Mouse (Mus musculus): ENCODE results near the gene Fam114a2. TPM values are rescaled to one million over a fixed set of nuclear protein-coding genes. Genes with fewer than 3 reads are reported as not detected.

The Fam114a2 gene
- polyA plus RNA-seq, 1 experiment from 2014 or later: 47.9 TPM

DNA sequence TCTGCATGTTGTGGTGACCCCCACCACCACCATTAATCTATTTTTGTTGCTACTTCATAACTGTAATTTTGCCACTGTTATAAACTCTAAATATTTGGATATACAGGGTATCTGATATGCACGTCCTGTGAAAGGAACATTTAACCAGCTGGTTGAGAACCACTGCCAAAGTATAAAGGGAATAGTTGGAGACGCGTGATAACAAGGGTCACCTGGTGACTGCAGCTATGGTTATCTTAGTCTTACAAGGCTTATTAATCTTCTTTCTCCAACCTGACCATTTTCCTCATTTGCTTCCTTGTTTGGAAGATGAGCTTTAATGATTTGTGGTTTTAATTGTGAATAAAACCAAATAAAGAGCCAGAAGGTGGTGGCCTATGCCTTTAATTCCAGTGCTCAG, 5.0 kb upstream of the Fam114a2 start:
- no peaks in the 10 kb centered on the region for H3K27me3 ChIP-seq (ENCODE audit: control insufficient read depth, insufficient read depth, low read length)
- H3K9ac ChIP-seq (ENCODE audit: low read depth, low read length): no peak overlapping the region
- no peaks in the 10 kb centered on the region for H3K9me3 ChIP-seq (ENCODE audit: control insufficient read depth, low read length)
- H3K27ac ChIP-seq (ENCODE audit: low read depth, low read length): no peak overlapping the region
- peaks cover 11% of the 10 kb centered on the region for H3K36me3 ChIP-seq (ENCODE audit: control insufficient read depth, insufficient read depth, low read length)
- ATAC-seq (ENCODE audit: low FRiP score, low TSS enrichment): no peak
- H3K4me1 ChIP-seq (ENCODE audit: control insufficient read depth, insufficient read depth, low read length): 0 out of 2 replicates have a peak, but pooled peaks cover 9% of the 10 kb centered on the region
- WGBS: 92% methylated on average over 3 of the region's 3 CpGs
- no peak overlapping the region for H3K4me2 ChIP-seq (replicated peaks; ENCODE audit: low read depth, low read length)
- no peak overlapping the region for H3K4me3 ChIP-seq (ENCODE audit: low read length)

- Histone ChIP-seq H3K27me3 (ENCODE audit: control insufficient read depth, insufficient read depth, low read length) (no peaks in the 10 kb centered on the region), H3K4me1 (ENCODE audit: control insufficient read depth, insufficient read depth, low read length) (peaks cover 15% of the 10 kb centered on the region), H3K9me3 (ENCODE audit: control insufficient read depth, low read length) (no peaks in the 10 kb centered on the region), H3K9ac (ENCODE audit: low read depth, low read length) (no peak overlapping the region), H3K4me3 (ENCODE audit: low read length) (no peak overlapping the region), H3K4me2 (replicated peaks; ENCODE audit: low read depth, low read length) (no peak overlapping the region), H3K36me3 (ENCODE audit: control insufficient read depth, insufficient read depth, low read length) (peaks cover 4% of the 10 kb centered on the region; the same call in 1 of the 2 replicates), H3K27ac (ENCODE audit: low read depth, low read length) (no peak overlapping the region)
- ATAC-seq (ENCODE audit: low FRiP score, low TSS enrichment): no peak
- WGBS: 93% methylated on average over 7 of the region's 7 CpGs
Observed at GRCm38 (mm10) chr11:57522046-57522445, 3.6 kb upstream of the Fam114a2 start.

GRCm38 (mm10) chr11:57521206-57521605, 2.8 kb upstream of the Fam114a2 start:
- Histone ChIP-seq H3K27ac (ENCODE audit: low read depth, low read length) (no peak overlapping the region), H3K4me2 (replicated peaks; ENCODE audit: low read depth, low read length) (no peak overlapping the region), H3K9me3 (ENCODE audit: control insufficient read depth, low read length) (no peaks in the 10 kb centered on the region), H3K36me3 (ENCODE audit: control insufficient read depth, insufficient read depth, low read length) (peaks cover 4% of the 10 kb centered on the region; the same call in 1 of the 2 replicates), H3K9ac (ENCODE audit: low read depth, low read length) (no peak overlapping the region), H3K4me3 (ENCODE audit: low read length) (no peak overlapping the region), H3K27me3 (ENCODE audit: control insufficient read depth, insufficient read depth, low read length) (no peaks in the 10 kb centered on the region), H3K4me1 (ENCODE audit: control insufficient read depth, insufficient read depth, low read length) (peaks cover 18% of the 10 kb centered on the region)
- WGBS: 94% methylated on average over 3 of the region's 3 CpGs
- no peak for ATAC-seq (ENCODE audit: low FRiP score, low TSS enrichment)

DNA sequence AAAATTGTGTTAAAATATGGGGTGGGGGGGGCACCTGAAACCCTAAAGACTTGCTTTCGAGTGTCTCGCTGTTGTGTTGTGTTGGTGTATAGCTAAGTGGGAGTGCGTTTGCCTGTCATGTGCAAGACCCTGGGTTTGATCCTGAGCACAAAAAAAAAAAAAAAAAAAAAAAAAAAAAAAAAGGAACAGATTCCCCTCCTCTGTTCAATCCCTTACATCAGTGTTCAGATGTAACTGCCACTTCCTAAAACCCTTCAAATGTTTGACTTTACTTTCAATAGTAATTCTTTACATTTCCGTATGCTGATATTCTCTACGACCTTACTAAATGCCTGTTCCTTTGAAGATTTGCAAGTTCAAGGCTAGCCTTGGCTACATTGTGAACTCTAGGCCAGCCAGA, 887 bp upstream of the Fam114a2 start:
- no peak for ATAC-seq (ENCODE audit: low FRiP score, low TSS enrichment)
- no peaks in the 10 kb centered on the region for H3K9me3 ChIP-seq (ENCODE audit: control insufficient read depth, low read length)
- H3K4me2 ChIP-seq (replicated peaks; ENCODE audit: low read depth, low read length): peak overlapping the region; percentile 40
- H3K4me1 ChIP-seq (ENCODE audit: control insufficient read depth, insufficient read depth, low read length): peaks cover 15% of the 10 kb centered on the region
- peaks cover 4% of the 10 kb centered on the region; the same call in 1 of the 2 replicates for H3K36me3 ChIP-seq (ENCODE audit: control insufficient read depth, insufficient read depth, low read length)
- no peaks in the 10 kb centered on the region for H3K27me3 ChIP-seq (ENCODE audit: control insufficient read depth, insufficient read depth, low read length)
- peak overlapping the region; percentile 74 for H3K4me3 ChIP-seq (ENCODE audit: low read length)
- peak overlapping the region; percentile 81; the same call in 1 of the 2 replicates for H3K9ac ChIP-seq (ENCODE audit: low read depth, low read length)
- 73% methylated on average over 5 of the region's 5 CpGs for WGBS
- no peak overlapping the region for H3K27ac ChIP-seq (ENCODE audit: low read depth, low read length)

- Histone ChIP-seq H3K4me3 (ENCODE audit: low read length) (peak overlapping the region; percentile 74), H3K27ac (ENCODE audit: low read depth, low read length) (peak overlapping the region; percentile 49; the same call in 1 of the 2 replicates), H3K9me3 (ENCODE audit: control insufficient read depth, low read length) (no peaks in the 10 kb centered on the region), H3K36me3 (ENCODE audit: control insufficient read depth, insufficient read depth, low read length) (peaks cover 6% of the 10 kb centered on the region; the same call in 1 of the 2 replicates), H3K4me1 (ENCODE audit: control insufficient read depth, insufficient read depth, low read length) (peaks cover 15% of the 10 kb centered on the region), H3K27me3 (ENCODE audit: control insufficient read depth, insufficient read depth, low read length) (no peaks in the 10 kb centered on the region), H3K9ac (ENCODE audit: low read depth, low read length) (peak overlapping the region; percentile 81), H3K4me2 (replicated peaks; ENCODE audit: low read depth, low read length) (peak overlapping the region; percentile 40)
- 0% methylated on average over 14 of the region's 16 CpGs for WGBS
- peak; percentile 44; the same call in 1 of the 2 replicates for ATAC-seq (ENCODE audit: low FRiP score, low TSS enrichment)
Observed at GRCm38 (mm10) chr11:57518751-57519148, 333 bp upstream of the Fam114a2 start.

GRCm38 (mm10) chr11:57516946-57517441, 1.4 kb downstream of the Fam114a2 start:
- Histone ChIP-seq H3K27ac (ENCODE audit: low read depth, low read length) (no peak overlapping the region), H3K4me3 (ENCODE audit: low read length) (no peak overlapping the region), H3K36me3 (ENCODE audit: control insufficient read depth, insufficient read depth, low read length) (peaks cover 20% of the 10 kb centered on the region), H3K27me3 (ENCODE audit: control insufficient read depth, insufficient read depth, low read length) (no peaks in the 10 kb centered on the region), H3K9ac (ENCODE audit: low read depth, low read length) (0 out of 2 replicates have a peak overlapping the region, but pooled peaks have one; percentile 81), H3K9me3 (ENCODE audit: control insufficient read depth, low read length) (no peaks in the 10 kb centered on the region), H3K4me2 (replicated peaks; ENCODE audit: low read depth, low read length) (0 out of 2 replicates have a peak overlapping the region, but pooled peaks have one; percentile 40), H3K4me1 (ENCODE audit: control insufficient read depth, insufficient read depth, low read length) (peaks cover 15% of the 10 kb centered on the region)
- 27% methylated on average over 5 of the region's 5 CpGs for WGBS
- ATAC-seq (ENCODE audit: low FRiP score, low TSS enrichment): no peak

DNA sequence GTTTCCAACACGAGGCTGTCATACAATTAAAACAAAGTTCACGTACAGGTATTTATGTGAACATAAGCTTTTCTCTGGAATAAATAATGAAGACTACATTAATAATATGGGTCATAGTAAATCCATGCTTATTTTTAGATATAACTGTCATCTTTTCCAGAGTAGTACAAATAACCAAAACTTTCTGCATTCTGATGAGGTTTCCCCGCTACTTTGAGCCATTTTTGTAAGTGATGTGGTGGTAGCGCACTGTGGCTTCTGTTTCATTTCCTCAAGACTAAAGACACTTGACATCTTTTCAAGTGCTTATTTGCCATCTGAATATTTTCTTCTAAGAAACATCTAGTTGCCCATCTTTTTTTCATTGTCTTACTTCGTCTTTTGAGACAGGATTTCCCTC, 3.2 kb downstream of the Fam114a2 start:
- 93% methylated on average over 5 of the region's 5 CpGs for WGBS

DNA sequence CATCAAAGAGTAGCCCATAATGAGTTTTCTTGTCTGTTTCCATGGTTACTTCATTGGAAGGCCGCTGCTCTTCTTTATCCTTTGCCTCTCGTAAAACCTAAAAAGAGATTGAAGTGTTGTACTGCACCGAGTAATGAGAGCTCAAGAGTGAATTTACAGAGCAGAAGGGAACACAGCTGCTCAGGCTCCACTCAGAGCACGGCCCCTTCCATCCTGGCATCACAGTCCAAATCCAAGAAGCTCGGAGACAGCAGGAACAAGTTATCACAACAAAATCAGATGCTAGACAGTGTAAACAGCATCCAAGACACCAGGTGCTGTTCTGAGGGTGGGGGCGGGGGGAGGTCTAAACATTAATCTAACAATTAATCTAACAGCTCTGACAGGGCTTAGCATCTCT, 11.5 kb downstream of the Fam114a2 start:
- Histone ChIP-seq H3K9ac (ENCODE audit: low read depth, low read length) (no peak overlapping the region), H3K4me2 (replicated peaks; ENCODE audit: low read depth, low read length) (no peak overlapping the region), H3K9me3 (ENCODE audit: control insufficient read depth, low read length) (no peaks in the 10 kb centered on the region), H3K36me3 (ENCODE audit: control insufficient read depth, insufficient read depth, low read length) (peaks cover 80% of the 10 kb centered on the region), H3K27me3 (ENCODE audit: control insufficient read depth, insufficient read depth, low read length) (no peaks in the 10 kb centered on the region), H3K4me1 (ENCODE audit: control insufficient read depth, insufficient read depth, low read length) (no peaks in the 10 kb centered on the region), H3K27ac (ENCODE audit: low read depth, low read length) (no peak overlapping the region), H3K4me3 (ENCODE audit: low read length) (no peak overlapping the region)
- WGBS: 53% methylated on average over 6 of the region's 6 CpGs
- ATAC-seq (ENCODE audit: low FRiP score, low TSS enrichment): no peak

More for the DNA sequence above, 3.2 kb downstream of the Fam114a2 start:
- Histone ChIP-seq H3K9me3 (ENCODE audit: control insufficient read depth, low read length) (no peaks in the 10 kb centered on the region), H3K9ac (ENCODE audit: low read depth, low read length) (no peak overlapping the region), H3K27me3 (ENCODE audit: control insufficient read depth, insufficient read depth, low read length) (no peaks in the 10 kb centered on the region), H3K4me2 (replicated peaks; ENCODE audit: low read depth, low read length) (no peak overlapping the region), H3K27ac (ENCODE audit: low read depth, low read length) (no peak overlapping the region), H3K4me3 (ENCODE audit: low read length) (no peak overlapping the region), H3K4me1 (ENCODE audit: control insufficient read depth, insufficient read depth, low read length) (peaks cover 15% of the 10 kb centered on the region), H3K36me3 (ENCODE audit: control insufficient read depth, insufficient read depth, low read length) (peaks cover 32% of the 10 kb centered on the region)
- ATAC-seq (ENCODE audit: low FRiP score, low TSS enrichment): no peak

DNA sequence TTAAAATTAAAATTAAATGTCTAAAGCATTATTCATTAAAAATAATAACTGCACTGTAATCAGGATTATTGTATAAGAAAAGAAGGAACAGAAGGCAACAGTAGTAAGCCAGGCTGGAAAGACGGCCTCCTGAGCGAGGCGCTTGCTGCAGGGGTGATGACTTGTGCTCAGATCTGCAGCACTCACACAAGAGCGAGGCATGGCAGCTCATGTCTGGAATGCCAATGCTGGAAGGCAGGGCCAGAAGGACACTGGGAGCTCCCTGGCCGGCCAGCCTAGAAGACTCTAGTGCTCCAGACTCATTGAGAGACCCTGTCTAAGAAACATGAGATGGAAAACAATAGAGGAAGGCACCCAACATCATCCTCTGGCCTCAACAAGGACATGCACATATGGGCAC, 15.3 kb downstream of the Fam114a2 start:
- Histone ChIP-seq H3K9ac (ENCODE audit: low read depth, low read length) (no peak overlapping the region), H3K9me3 (ENCODE audit: control insufficient read depth, low read length) (no peaks in the 10 kb centered on the region), H3K27ac (ENCODE audit: low read depth, low read length) (no peak overlapping the region), H3K27me3 (ENCODE audit: control insufficient read depth, insufficient read depth, low read length) (no peaks in the 10 kb centered on the region), H3K4me2 (replicated peaks; ENCODE audit: low read depth, low read length) (no peak overlapping the region), H3K4me3 (ENCODE audit: low read length) (no peak overlapping the region), H3K36me3 (ENCODE audit: control insufficient read depth, insufficient read depth, low read length) (peaks cover 75% of the 10 kb centered on the region), H3K4me1 (ENCODE audit: control insufficient read depth, insufficient read depth, low read length) (no peaks in the 10 kb centered on the region)
- ATAC-seq (ENCODE audit: low FRiP score, low TSS enrichment): no peak
- 97% methylated on average over 5 of the region's 5 CpGs for WGBS

Measured in kidney, embryonic 14.5 days (tissue).